Mouse (Mus musculus) cortical plate, adult 2 months (tissue): ENCODE measurements around the gene Hspb2.

Source experiments
- CTCF ChIP-seq: fragments of 200-500 bp; IDR thresholded peaks from 2 replicates; pipeline ENCODE4 v1.5.1; 2011; ENCODE audit warnings: mild to moderate bottlenecking, control low read depth, low read length; ENCODE audit not compliant: insufficient read depth; ENCODE audit errors: extremely low read depth
- POLR2A ChIP-seq: fragments of 200-500 bp; IDR thresholded peaks from 2 replicates; pipeline ENCODE4 v1.6.1; 2011; ENCODE audit warnings: mild to moderate bottlenecking, low read length, control low read depth; ENCODE audit not compliant: insufficient read depth; ENCODE audit errors: extremely low read depth

DNA sequence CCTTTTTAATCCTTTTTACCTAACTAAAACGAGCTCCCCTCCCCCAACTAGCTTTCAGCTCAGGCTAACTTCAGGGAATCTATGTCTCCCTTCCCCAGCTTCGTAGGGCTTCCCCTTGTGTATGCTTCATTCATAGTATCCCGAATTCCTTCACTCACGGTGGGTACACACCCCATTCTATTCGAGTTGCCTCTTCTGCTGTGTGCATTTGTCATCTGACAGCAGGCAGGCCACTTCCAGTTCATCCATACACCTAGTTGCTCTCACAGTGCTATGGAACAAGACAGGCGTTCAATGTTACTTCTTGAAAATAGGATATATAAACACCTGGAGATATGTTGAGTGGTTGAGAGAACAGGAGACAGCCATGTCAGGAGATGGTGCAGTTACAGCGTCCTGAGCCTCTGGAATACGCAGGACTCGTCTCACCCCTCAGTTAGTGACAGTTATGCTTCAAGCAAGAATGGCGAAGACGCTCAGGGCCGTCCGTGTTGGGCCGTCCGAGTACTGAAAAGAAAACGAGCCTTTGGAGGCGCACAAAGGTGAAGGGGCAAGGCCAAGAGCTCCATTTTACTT, 15.5 kb upstream of the Hspb2 start:
- TF ChIP-seq POLR2A (no peak), CTCF (no peak)
